Mouse (Mus musculus) midbrain, embryonic 14.5 days (tissue): ENCODE measurements around the gene Dach1. TPM values are rescaled to one million over a fixed set of nuclear protein-coding genes. Genes with fewer than 3 reads are reported as not detected.
A peak's percentile ranks its signal among the peaks of the same experiment; 100 is the strongest.

Experiments used
- ATAC-seq: fragments of 200-750 bp; cut with Nextera tagmentation; 2 replicates; pipeline ENCODE4 v1.8.0; 2017; ENCODE audit warnings: moderate number of reproducible peaks, moderate library complexity; ENCODE audit not compliant: low FRiP score, low TSS enrichment
- DNase-seq: peaks from one replicate; pipeline ENCODE4 v3.0.0-alpha.2; 2015
- H3K27ac ChIP-seq: fragments of 300-500 bp; sonication (generic); replicated peaks from 2 replicates; pipeline ENCODE4 v1.5.1; 2014; ENCODE audit warnings: mild to moderate bottlenecking, low read depth, low read length, moderate library complexity
- H3K27me3 ChIP-seq: fragments of 300-500 bp; sonication (generic); 2 replicates; pipeline ENCODE4 v1.6.1; 2014; ENCODE audit warnings: low read length, control low read depth, mixed read lengths; ENCODE audit not compliant: control insufficient read depth, insufficient read depth
- H3K36me3 ChIP-seq: fragments of 300-500 bp; sonication (generic); 2 replicates; pipeline ENCODE4 v1.6.1; 2014; ENCODE audit warnings: low read length, control low read depth; ENCODE audit not compliant: control insufficient read depth, insufficient read depth
- H3K4me1 ChIP-seq: fragments of 300-500 bp; sonication (generic); 2 replicates; pipeline ENCODE4 v1.6.1; 2014; ENCODE audit warnings: mild to moderate bottlenecking, antibody characterized with exemption, low read length, control low read depth; ENCODE audit not compliant: control insufficient read depth, insufficient read depth
- H3K4me2 ChIP-seq: fragments of 300-500 bp; sonication (generic); 2 replicates; pipeline ENCODE4 v1.6.1; 2014; ENCODE audit warnings: mild to moderate bottlenecking, low read length, moderate library complexity
- H3K4me3 ChIP-seq: fragments of 300-500 bp; sonication (generic); replicated peaks from 2 replicates; pipeline ENCODE4 v1.5.1; 2014; ENCODE audit warnings: low read depth, low read length
- H3K9ac ChIP-seq: fragments of 300-500 bp; sonication (generic); replicated peaks from 2 replicates; pipeline ENCODE4 v1.6.1; 2014; ENCODE audit warnings: mild to moderate bottlenecking, low read length, moderate library complexity
- H3K9me3 ChIP-seq: fragments of 300-500 bp; sonication (generic); 2 replicates; pipeline ENCODE4 v1.6.1; 2016; ENCODE audit warnings: low read length, control low read depth, mixed read lengths; ENCODE audit not compliant: control insufficient read depth
- WGBS: fragments of 180-500 bp; shearing (Covaris S2); extraction: QIAGEN DNeasy Blood & Tissue Kit; methylation state at CpG from one replicate; pipeline ENCODE4 v1.1.7; 2014; 5-methylcytosine and 5-hydroxymethylcytosine counted together
- polyA plus RNA-seq: library from polyadenylated mRNA; unstranded; fragments of >200 nt; fragmentation: Nextera tagmentation; extraction: Ambion mirVana; gene quantifications from 2 replicates; pipeline ENCODE4 v1.2.1, GENCODE M21; 2014

Gene Dach1
- 17.1 and 20.0 TPM in 2 replicates for polyA plus RNA-seq

DNA sequence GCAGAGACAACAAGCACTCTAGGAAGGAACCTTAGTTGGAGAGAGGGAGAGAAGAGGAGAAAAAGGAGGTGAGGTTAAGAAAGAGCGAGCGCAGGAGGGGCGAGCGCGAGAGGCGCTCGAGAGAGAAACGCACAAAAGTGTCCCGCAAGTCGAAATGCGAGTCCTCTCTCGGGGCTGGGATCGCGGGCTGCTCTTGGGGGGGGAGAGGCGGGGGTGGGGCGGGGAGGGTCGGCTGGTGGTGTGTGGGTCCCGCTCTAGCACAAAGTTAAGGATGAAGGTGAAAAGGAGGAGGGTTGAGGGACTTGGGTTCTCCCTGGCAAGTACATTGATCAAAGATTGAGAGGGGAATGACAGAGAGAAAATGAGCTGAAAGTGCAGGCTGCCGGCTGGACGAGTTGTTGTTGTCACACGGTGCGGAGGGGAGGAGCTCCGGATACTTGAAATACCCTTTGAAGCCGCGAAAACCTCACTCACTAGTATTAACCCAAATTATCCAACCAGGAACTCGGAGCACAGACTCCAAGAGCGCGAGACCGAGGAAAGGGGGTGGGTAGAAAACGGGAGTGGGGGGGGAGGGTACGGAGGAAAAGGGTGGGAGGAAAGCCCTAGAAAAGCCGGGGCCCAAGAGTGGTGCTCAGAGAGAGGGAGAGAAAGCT is at the start of gene Dach1:
Gene Dach1, minus strand, starts transcription at position 345 of the 656 bp plus-strand sequence.
- H3K36me3 ChIP-seq = no peaks in the 10 kb centered on the region
- 0% methylated on average over 32 of the region's 32 CpGs for WGBS
- H3K4me1 ChIP-seq = peaks cover 20% of the 10 kb centered on the region
- H3K4me3 ChIP-seq = peak within 1 kb of the TSS; percentile 85
- no peaks in the 10 kb centered on the region for H3K27me3 ChIP-seq
- no peaks in the 10 kb centered on the region for H3K9me3 ChIP-seq
- peak within 1 kb of the TSS; percentile 86 for H3K9ac ChIP-seq
- ATAC-seq (peak; percentile 76), DNase-seq (peak; percentile 88)
- peak within 1 kb of the TSS; percentile 85 for H3K4me2 ChIP-seq
- peak within 1 kb of the TSS; percentile 90 for H3K27ac ChIP-seq

- 90% methylated on average over 3 of the region's 3 CpGs for WGBS
- H3K4me1 ChIP-seq = no peaks in the 10 kb centered on the region
- no peaks in the 10 kb centered on the region for H3K36me3 ChIP-seq
- H3K9me3 ChIP-seq = no peaks in the 10 kb centered on the region
- H3K4me3 ChIP-seq = no peak overlapping the region
- no peaks in the 10 kb centered on the region for H3K27me3 ChIP-seq
- ATAC-seq (no peak), DNase-seq (no peak)
- no peak overlapping the region for H3K9ac ChIP-seq
- no peak overlapping the region for H3K4me2 ChIP-seq
- H3K27ac ChIP-seq = no peak overlapping the region
These were observed 30.5 kb upstream of the Dach1 start for GRCm38 (mm10) chr14:98200089-98200488.

DNA sequence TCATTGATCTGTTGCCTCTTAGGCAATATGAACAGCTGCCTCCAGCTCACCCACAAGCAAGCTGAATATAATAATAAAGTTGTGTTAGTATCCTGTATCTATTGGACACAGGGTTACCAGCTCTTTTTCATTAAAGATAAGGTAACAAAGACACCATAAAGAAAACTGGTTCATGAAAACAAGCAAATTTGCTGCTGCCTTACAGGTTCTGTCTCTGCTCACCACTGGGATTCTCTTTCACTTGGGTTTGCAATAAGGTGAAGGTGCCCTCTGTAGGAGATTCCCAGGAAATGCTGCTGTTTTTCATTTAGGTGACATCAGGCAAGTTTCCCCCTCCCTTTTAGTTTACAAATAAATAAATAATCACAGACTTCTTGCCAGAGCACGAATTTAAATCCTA is 12.0 kb upstream of the Dach1 start:
- no peak overlapping the region for H3K4me2 ChIP-seq
- no peak overlapping the region for H3K9ac ChIP-seq
- H3K4me3 ChIP-seq = no peak overlapping the region
- no peaks in the 10 kb centered on the region for H3K4me1 ChIP-seq
- no peaks in the 10 kb centered on the region for H3K36me3 ChIP-seq
- ATAC-seq (no peak; the same call in 1 of the 2 replicates), DNase-seq (peak; percentile 82)
- H3K9me3 ChIP-seq = no peaks in the 10 kb centered on the region
- 4% methylated on average over 1 of the region's 1 CpGs for WGBS
- no peak overlapping the region for H3K27ac ChIP-seq
- no peaks in the 10 kb centered on the region for H3K27me3 ChIP-seq

- Histone ChIP-seq H3K4me3 (no peak overlapping the region), H3K27ac (no peak overlapping the region), H3K9ac (no peak overlapping the region), H3K4me1 (peaks cover 16% of the 10 kb centered on the region), H3K36me3 (no peaks in the 10 kb centered on the region), H3K4me2 (no peak overlapping the region), H3K9me3 (no peaks in the 10 kb centered on the region), H3K27me3 (no peaks in the 10 kb centered on the region)
- no peak for ATAC-seq
- WGBS = 16% methylated on average over 2 of the region's 2 CpGs
- DNase-seq = peak; percentile 23
These were observed 4.3 kb upstream of the Dach1 start for GRCm38 (mm10) chr14:98173831-98174230.

DNA sequence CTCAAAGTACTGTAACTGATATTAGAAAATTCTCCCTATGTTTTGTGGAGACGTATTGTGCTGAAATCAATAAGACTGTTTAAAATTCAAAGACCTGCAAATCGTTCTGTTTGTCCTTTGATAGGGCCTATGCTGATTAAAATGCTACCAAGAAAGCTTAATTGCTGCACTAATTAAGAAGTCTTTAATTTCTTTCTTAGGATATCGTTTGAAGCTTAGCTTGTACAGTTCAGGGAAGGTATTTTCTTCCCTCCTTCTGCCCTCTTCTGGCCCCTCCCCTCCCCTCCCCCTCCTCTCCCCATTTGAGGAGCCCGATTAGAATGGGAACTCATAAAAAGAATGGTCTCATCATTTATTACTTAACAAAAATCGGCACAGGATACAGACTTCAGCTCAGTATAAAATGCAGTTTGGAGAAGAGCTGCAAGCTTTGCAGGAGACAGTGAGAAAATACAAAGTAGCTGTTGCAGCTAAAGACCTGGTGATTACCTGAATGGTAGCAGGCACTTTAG is 2.9 kb upstream of the Dach1 start:
- Histone ChIP-seq H3K27me3 (no peaks in the 10 kb centered on the region), H3K9me3 (no peaks in the 10 kb centered on the region), H3K4me2 (peak overlapping the region; percentile 46), H3K9ac (no peak overlapping the region), H3K4me1 (peaks cover 16% of the 10 kb centered on the region), H3K27ac (no peak overlapping the region), H3K4me3 (peak overlapping the region; percentile 9), H3K36me3 (no peaks in the 10 kb centered on the region)
- 5% methylated on average over 5 of the region's 5 CpGs for WGBS
- no peak for ATAC-seq
- peak; percentile 38 for DNase-seq

- WGBS = 6% methylated on average over 5 of the region's 5 CpGs
- ATAC-seq = no peak
- peak; percentile 55 for DNase-seq
- peaks cover 20% of the 10 kb centered on the region for H3K4me1 ChIP-seq
- H3K9me3 ChIP-seq = no peaks in the 10 kb centered on the region
- H3K27me3 ChIP-seq = no peaks in the 10 kb centered on the region
- H3K27ac ChIP-seq = no peak overlapping the region
- H3K4me3 ChIP-seq = peak overlapping the region; percentile 9
- no peaks in the 10 kb centered on the region for H3K36me3 ChIP-seq
- peak overlapping the region; percentile 46 for H3K4me2 ChIP-seq
- H3K9ac ChIP-seq = no peak overlapping the region
These were observed 2.3 kb upstream of the Dach1 start for GRCm38 (mm10) chr14:98171861-98172260.

GRCm38 (mm10) chr14:98168908-98169401 is 610 bp downstream of the Dach1 start:
- under 1% methylated on average over 45 of the region's 45 CpGs for WGBS

GRCm38 (mm10) chr14:98168039-98168907 is 1.3 kb downstream of the Dach1 start:
- Histone ChIP-seq H3K27me3 (no peaks in the 10 kb centered on the region), H3K4me1 (peaks cover 20% of the 10 kb centered on the region), H3K9me3 (no peaks in the 10 kb centered on the region), H3K36me3 (no peaks in the 10 kb centered on the region), H3K9ac (peak overlapping the region; percentile 86), H3K4me2 (peak overlapping the region; percentile 85), H3K4me3 (peak overlapping the region; percentile 85), H3K27ac (peak overlapping the region; percentile 90)
- under 1% methylated on average over 48 of the region's 48 CpGs for WGBS
- DNase-seq (peak; percentile 77), ATAC-seq (peak; percentile 55)

More at GRCm38 (mm10) chr14:98168908-98169401, 610 bp downstream of the Dach1 start:
- H3K4me2 ChIP-seq = peak overlapping the region; percentile 85
- no peaks in the 10 kb centered on the region for H3K36me3 ChIP-seq
- peak overlapping the region; percentile 90 for H3K27ac ChIP-seq
- ATAC-seq (peak; percentile 31), DNase-seq (peak; percentile 80)
- H3K27me3 ChIP-seq = no peaks in the 10 kb centered on the region
- H3K9me3 ChIP-seq = no peaks in the 10 kb centered on the region
- H3K4me1 ChIP-seq = peaks cover 20% of the 10 kb centered on the region
- peak overlapping the region; percentile 86 for H3K9ac ChIP-seq
- H3K4me3 ChIP-seq = peak overlapping the region; percentile 85
